Mouse (Mus musculus): ENCODE results near the gene 1700029F12Rik. TPM values are rescaled to one million over a fixed set of nuclear protein-coding genes. Genes with fewer than 3 reads are reported as not detected.
A peak's percentile ranks its signal among the peaks of the same experiment; 100 is the strongest.

1700029F12Rik gene
- polyA plus RNA-seq, 1 experiment from 2014 or later = not detected

DNA sequence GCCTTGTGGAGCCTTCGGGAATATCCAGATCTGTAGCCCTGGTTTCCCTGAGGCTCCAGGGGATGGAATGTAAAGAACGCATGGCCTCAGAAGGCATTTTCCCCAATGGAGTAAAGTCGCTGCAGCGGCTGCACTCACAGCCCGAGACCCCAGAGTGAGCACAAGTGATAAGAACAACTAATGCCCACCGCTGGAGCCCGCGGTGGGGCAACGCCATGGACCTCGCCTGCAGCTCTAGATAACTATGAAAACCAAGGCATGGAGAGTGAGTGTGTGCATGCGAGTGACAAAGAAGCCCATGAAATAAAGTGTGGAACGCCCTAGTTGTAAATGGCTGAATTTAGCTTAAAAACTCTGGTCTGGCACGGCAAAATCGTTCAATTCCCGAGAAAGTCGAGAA lies 45.0 kb downstream of the 1700029F12Rik start:
- H3K27me3 ChIP-seq = no peaks in the 10 kb centered on the region
- no peak overlapping the region for H3K4me3 ChIP-seq
- no peak for ATAC-seq (ENCODE audit: insufficient number of reproducible peaks, insufficient read depth, low FRiP score, low TSS enrichment, low read depth)
- H3K4me1 ChIP-seq = no peaks in the 10 kb centered on the region
- H3K9ac ChIP-seq = no peak overlapping the region
- no peak overlapping the region for H3K4me2 ChIP-seq
- no peaks in the 10 kb centered on the region for H3K36me3 ChIP-seq
- 94% methylated on average over 16 of the region's 16 CpGs for WGBS
- H3K9me3 ChIP-seq = no peaks in the 10 kb centered on the region
- no peak overlapping the region for H3K27ac ChIP-seq

DNA sequence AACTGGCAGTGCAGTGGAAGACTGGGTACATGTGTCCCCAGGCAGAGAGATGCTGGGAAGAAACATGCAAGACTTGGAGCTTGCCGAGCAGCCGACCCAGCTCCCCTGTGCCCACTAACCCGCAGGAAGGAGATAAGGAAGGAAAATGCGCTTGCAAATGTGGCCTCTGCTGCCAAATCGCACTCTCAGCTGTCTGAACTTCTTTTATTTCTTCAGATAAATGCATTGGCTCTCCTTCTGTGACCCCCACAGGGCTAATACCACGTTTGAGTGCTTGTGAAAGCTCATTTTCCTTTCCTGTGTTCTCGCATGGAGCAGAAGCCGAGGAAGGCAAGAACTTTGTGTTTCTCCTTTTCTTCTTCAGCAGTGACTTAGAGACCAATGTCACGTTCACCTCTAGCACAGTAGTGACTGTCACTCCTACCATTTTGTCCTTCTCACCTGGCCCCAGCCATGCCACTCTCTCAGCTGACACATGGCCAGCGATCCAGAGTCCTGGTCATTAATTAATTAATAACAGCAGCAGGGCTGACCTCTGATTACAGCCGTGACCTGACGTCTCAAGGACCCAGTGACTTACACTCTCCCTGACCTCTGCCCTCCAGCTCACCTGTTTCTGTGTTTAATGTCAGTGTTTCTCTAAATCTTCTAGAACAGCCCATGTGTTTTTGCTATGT lies 48.4 kb downstream of the 1700029F12Rik start:
- no peak overlapping the region for H3K4me2 ChIP-seq
- ATAC-seq (ENCODE audit: insufficient number of reproducible peaks, insufficient read depth, low FRiP score, low TSS enrichment, low read depth) = no peak
- no peak overlapping the region for H3K4me3 ChIP-seq
- 52% methylated on average over 12 of the region's 12 CpGs for WGBS
- H3K36me3 ChIP-seq = no peaks in the 10 kb centered on the region
- H3K27me3 ChIP-seq = no peaks in the 10 kb centered on the region
- no peaks in the 10 kb centered on the region for H3K9me3 ChIP-seq
- no peak overlapping the region for H3K9ac ChIP-seq
- H3K4me1 ChIP-seq = peaks cover 7% of the 10 kb centered on the region; the same call in 1 of the 2 replicates
- H3K27ac ChIP-seq = no peak overlapping the region

GRCm38 (mm10) chr13:96984688-96985087 lies 49.5 kb downstream of the 1700029F12Rik start:
- Histone ChIP-seq H3K4me3 (no peak overlapping the region), H3K9me3 (no peaks in the 10 kb centered on the region), H3K36me3 (no peaks in the 10 kb centered on the region), H3K4me2 (no peak overlapping the region), H3K27ac (no peak overlapping the region), H3K27me3 (no peaks in the 10 kb centered on the region), H3K4me1 (peaks cover 7% of the 10 kb centered on the region; the same call in 1 of the 2 replicates), H3K9ac (no peak overlapping the region)
- ATAC-seq (ENCODE audit: insufficient number of reproducible peaks, insufficient read depth, low FRiP score, low TSS enrichment, low read depth) = no peak
- 78% methylated on average over 5 of the region's 5 CpGs for WGBS

DNA sequence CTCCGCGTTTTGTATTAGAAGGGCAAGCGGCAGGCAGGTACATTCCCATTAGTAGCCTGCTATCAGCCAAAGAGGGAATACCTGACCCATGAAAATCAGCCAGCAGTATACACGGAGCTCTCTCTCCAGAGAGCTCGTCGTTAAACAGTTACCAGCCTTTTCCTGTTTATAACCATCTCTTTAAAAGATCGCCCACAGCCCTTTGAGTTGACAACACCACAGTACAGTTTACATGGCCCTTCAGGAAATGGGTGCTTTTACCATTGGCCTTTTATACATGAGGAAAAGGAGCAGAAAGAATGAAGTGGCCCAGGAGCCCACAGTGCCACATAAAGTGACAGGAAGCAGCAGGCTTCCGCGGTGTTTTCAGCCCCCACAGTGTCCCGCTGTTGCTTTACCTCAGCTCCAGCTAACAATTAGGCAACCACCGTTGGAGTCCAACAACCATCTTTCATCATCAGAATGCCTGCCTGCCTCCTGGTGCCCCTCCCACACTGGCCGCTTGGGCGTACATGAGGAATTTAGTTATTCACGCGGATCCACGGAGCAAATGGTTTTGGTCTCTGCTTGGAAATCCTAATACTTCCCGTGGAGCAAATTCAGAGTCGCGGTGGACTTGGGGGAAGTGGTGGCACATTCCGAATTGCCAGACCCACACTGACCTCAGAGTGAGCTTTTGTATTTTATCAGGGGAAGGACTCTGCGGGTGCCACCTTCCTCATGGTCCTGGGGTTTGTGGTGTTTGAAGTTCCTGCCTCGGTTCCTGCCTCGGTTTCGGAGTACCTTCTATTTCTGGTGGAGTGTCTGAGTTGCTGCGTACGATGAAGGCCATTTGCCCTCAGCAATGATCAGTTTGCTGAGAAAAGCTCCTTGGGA lies 50.7 kb downstream of the 1700029F12Rik start:
- WGBS = 68% methylated on average over 26 of the region's 26 CpGs
- H3K27ac ChIP-seq = no peak overlapping the region
- H3K4me1 ChIP-seq = peaks cover 7% of the 10 kb centered on the region; the same call in 1 of the 2 replicates
- no peak overlapping the region for H3K4me3 ChIP-seq
- no peaks in the 10 kb centered on the region for H3K36me3 ChIP-seq
- peak overlapping the region; percentile 5; the same call in 1 of the 2 replicates for H3K4me2 ChIP-seq
- H3K9ac ChIP-seq = no peak overlapping the region
- H3K9me3 ChIP-seq = no peaks in the 10 kb centered on the region
- no peaks in the 10 kb centered on the region for H3K27me3 ChIP-seq
- no peak for ATAC-seq (ENCODE audit: insufficient number of reproducible peaks, insufficient read depth, low FRiP score, low TSS enrichment, low read depth)

GRCm38 (mm10) chr13:96980561-96980960 lies 53.6 kb downstream of the 1700029F12Rik start:
- no peak overlapping the region for H3K4me2 ChIP-seq
- H3K27me3 ChIP-seq = no peaks in the 10 kb centered on the region
- no peak for ATAC-seq (ENCODE audit: insufficient number of reproducible peaks, insufficient read depth, low FRiP score, low TSS enrichment, low read depth)
- H3K9me3 ChIP-seq = no peaks in the 10 kb centered on the region
- H3K27ac ChIP-seq = no peak overlapping the region
- peaks cover 7% of the 10 kb centered on the region; the same call in 1 of the 2 replicates for H3K4me1 ChIP-seq
- no peak overlapping the region for H3K4me3 ChIP-seq
- H3K9ac ChIP-seq = no peak overlapping the region
- H3K36me3 ChIP-seq = no peaks in the 10 kb centered on the region

- Histone ChIP-seq H3K9me3 (no peaks in the 10 kb centered on the region), H3K27me3 (no peaks in the 10 kb centered on the region), H3K27ac (no peak overlapping the region), H3K9ac (no peak overlapping the region), H3K4me1 (no peaks in the 10 kb centered on the region), H3K4me2 (no peak overlapping the region), H3K36me3 (no peaks in the 10 kb centered on the region), H3K4me3 (no peak overlapping the region)
- ATAC-seq (ENCODE audit: insufficient number of reproducible peaks, insufficient read depth, low FRiP score, low TSS enrichment, low read depth) = no peak
- WGBS = 83% methylated on average over 6 of the region's 6 CpGs
These were observed 57.1 kb downstream of the 1700029F12Rik start for GRCm38 (mm10) chr13:96976986-96977595.

DNA sequence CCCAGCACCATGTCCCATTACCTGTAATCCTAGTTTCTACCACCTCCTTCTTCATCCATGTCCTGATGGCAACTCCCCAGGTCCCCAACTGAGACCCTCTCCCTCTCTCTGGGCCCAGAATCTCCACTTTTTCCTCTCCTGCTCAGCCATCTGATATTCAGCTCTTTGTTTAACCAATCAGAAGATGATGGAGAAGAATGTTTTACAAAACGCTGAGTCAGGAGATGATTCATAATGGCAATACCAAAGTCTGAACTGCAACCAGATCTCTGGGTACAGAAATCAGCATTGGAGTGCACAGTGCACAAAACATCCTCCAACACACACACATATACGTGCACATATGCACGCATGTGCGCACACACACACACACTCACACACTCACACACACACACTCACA lies 60.8 kb downstream of the 1700029F12Rik start:
- H3K36me3 ChIP-seq = no peaks in the 10 kb centered on the region
- no peak overlapping the region for H3K27ac ChIP-seq
- no peaks in the 10 kb centered on the region for H3K27me3 ChIP-seq
- ATAC-seq (ENCODE audit: insufficient number of reproducible peaks, insufficient read depth, low FRiP score, low TSS enrichment, low read depth) = no peak
- H3K4me3 ChIP-seq = no peak overlapping the region
- WGBS = 92% methylated on average over 4 of the region's 4 CpGs
- no peaks in the 10 kb centered on the region for H3K9me3 ChIP-seq
- no peaks in the 10 kb centered on the region for H3K4me1 ChIP-seq
- H3K9ac ChIP-seq = no peak overlapping the region
- H3K4me2 ChIP-seq = no peak overlapping the region

Other genes starting within 250 kb of the 1700029F12Rik start
- 0.27 and 0.69 TPM in 2 replicates for gene Gcnt4, start 109.7 kb downstream of the 1700029F12Rik start, polyA plus RNA-seq (2015; fragmentation: Nextera tagmentation; extraction: Ambion mirVana)
- gene Fam169a, start 32.9 kb upstream of the 1700029F12Rik start, polyA plus RNA-seq (2015; fragmentation: Nextera tagmentation; extraction: Ambion mirVana) = 4.0 and 4.1 TPM in 2 replicates
- gene Gm6169, start 64.9 kb upstream of the 1700029F12Rik start, polyA plus RNA-seq (2015; fragmentation: Nextera tagmentation; extraction: Ambion mirVana) = 2.3 and 6.6 TPM in 2 replicates
- gene Gfm2, start 103.6 kb upstream of the 1700029F12Rik start, polyA plus RNA-seq (2015; fragmentation: Nextera tagmentation; extraction: Ambion mirVana) = 32.7 and 38.0 TPM in 2 replicates
- 80.2 and 80.6 TPM in 2 replicates for gene Nsa2, start 103.6 kb upstream of the 1700029F12Rik start, polyA plus RNA-seq (2015; fragmentation: Nextera tagmentation; extraction: Ambion mirVana)
- gene Hexb, start 164.0 kb upstream of the 1700029F12Rik start, polyA plus RNA-seq (2015; fragmentation: Nextera tagmentation; extraction: Ambion mirVana) = 26.8 and 33.4 TPM in 2 replicates
- gene Enc1, start 206.7 kb upstream of the 1700029F12Rik start, polyA plus RNA-seq (2015; fragmentation: Nextera tagmentation; extraction: Ambion mirVana) = 7.0 and 9.4 TPM in 2 replicates

Data from embryonic facial prominence, embryonic 13.5 days (tissue).